Mouse (Mus musculus) monocyte, adult 2 months (primary cell): Measurements from ENCODE around the gene Fbxl18.
A peak's percentile ranks its signal among the peaks of the same experiment; 100 is the strongest.

Experiments
- DNase-seq, 2 experiments: peaks; one replicate each; pipeline ENCODE4 v3.0.0; 2022; ENCODE audit warnings: low spot score in 2 of 2, low read depth in 1 of 2

Gene Fbxl18

GRCm38 (mm10) chr5:142894918-142895613, at the start of gene Fbxl18:
Gene Fbxl18, minus strand, starts transcription at chr5:142895421.
- peak; percentile 59 to 69 for DNase-seq

GRCm38 (mm10) chr5:142940393-142940792, 45.2 kb upstream of the Fbxl18 start:
- no peak for DNase-seq

DNA sequence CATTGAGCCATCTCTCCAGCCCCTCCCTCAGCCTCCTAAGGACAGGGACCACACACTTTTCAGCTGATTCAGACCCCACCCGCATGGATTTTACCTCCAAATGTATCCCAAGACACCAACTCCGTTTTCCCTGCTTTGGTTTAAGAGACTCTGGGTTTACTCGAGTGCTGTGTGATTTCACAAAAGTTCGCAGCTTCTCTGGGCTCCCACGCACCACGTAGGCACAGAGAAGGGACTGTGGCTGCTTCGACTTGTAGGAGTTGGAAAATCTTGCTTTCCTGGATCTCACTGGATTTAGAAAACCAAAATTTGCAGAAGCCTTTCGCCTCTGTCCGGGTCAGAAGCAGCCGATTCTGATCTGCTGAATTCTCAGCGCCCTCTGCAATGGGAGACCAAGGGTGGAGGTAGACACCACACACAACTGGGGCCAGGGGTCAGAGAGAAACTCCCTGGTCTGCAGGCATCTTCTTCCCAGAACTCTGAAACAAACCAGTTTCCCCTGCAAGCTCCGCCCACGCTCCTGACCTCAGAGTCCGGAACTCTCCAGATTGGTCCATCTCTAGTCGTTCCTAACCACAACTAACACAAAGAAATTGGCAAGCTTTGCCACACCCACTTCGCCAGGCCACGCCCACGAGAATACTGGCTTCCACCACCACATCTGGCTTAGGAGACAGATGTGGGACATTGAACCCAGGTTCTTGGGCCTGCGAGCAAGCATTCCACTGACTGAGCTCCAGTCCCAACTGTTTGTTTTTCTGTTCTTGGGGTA, 42.9 kb upstream of the Fbxl18 start:
- DNase-seq, result peak in 1 of 2 experiments; percentile 38

DNA sequence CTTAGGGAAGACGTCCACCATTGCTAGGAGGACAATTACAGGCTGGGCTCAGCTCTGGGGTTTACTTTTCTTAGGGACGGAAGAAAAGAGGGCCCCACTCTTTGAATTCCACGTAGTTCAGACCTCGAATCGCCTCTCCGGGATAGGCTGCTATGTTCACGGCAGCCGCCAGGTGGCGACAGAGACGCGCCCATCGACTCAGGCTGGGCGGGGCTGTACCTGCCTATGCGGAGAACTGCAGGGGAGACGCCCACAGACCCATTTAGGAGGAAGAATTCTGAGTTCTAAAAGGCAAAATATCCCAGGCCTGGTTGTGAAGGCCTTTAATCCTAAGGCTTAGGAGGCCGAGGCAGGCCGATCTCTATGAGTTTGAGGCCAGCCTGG, 41.1 kb upstream of the Fbxl18 start:
- peak in 1 of 2 experiments; percentile 70 for DNase-seq

GRCm38 (mm10) chr5:142935642-142936335, 40.6 kb upstream of the Fbxl18 start:
- peak in 1 of 2 experiments; percentile 59 for DNase-seq

DNA sequence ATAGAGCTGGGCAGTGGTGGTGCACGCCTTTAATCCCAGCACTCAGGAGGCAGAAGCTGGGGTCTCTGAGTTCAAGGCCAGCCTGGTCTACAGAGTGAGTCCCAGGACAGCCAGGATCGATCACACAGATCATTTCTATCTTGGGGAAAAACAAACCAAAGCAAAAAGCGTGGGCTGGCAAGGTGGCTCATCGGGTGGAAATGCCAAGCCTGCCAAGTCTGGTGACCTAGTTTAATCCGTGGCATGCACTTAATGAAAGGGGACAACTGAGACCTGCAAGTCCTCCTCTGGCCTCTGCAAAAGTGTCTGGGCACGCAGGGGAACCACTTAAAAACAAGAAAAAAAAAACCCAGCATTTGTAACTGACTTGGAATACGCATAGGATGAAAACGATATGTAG, 37.5 kb upstream of the Fbxl18 start:
- DNase-seq, result no peak

- peak; percentile 58 to 65 for DNase-seq
Measured at GRCm38 (mm10) chr5:142932084-142932685, 37.0 kb upstream of the Fbxl18 start.

GRCm38 (mm10) chr5:142931241-142931745, 36.1 kb upstream of the Fbxl18 start:
- no peak for DNase-seq

DNA sequence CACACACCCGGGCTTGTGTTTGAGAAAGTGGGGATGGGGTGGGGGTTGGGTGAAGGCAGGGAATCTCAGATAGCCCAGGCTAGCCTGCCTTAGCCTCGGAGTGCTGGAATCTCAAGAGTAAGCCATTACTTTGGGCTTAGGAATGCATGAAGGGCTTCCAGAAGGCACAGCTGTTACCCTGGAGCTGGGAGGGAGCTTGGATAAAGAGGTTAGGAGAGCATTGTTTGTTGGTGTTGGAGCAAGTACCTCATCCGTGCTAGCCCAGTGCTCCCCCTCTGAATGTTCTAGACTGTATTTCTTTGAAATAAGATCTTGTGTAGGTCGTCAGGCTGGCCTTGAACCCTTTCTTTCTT, 34.2 kb upstream of the Fbxl18 start:
- no peak for DNase-seq

DNA sequence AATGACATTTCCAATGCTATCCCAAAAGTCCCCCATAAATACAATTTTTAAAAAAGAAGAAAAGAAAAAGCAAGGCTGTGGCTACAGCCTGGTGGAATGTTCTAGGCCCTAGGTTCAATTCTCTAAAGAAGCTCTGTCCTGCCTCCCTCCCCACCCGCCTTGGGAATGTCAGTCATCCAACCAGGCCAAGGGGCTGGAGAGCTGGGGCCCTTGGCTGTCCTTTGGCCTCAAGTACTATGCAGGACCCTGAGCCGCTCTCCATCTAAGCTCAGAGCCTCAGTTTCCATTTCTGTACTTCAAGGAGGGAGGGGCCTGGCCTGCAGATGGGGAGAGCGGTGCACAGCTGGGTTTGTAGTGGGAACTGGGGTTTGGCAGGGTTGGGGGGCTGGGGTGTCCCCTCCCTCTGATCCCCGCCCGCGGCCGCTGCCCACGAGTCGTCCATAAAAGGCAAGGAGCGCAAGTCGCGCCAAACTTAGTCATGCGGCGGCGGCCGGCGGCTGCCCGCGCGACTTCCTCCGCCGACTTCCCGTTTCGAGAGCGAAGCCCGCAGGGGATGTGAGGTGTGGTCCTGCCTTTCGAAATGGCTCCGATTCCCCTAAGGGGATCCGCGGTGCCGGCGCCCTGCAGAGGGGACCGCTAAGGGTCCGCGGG, 33.7 kb upstream of the Fbxl18 start:
- DNase-seq, result peak; percentile 76 to 83

DNA sequence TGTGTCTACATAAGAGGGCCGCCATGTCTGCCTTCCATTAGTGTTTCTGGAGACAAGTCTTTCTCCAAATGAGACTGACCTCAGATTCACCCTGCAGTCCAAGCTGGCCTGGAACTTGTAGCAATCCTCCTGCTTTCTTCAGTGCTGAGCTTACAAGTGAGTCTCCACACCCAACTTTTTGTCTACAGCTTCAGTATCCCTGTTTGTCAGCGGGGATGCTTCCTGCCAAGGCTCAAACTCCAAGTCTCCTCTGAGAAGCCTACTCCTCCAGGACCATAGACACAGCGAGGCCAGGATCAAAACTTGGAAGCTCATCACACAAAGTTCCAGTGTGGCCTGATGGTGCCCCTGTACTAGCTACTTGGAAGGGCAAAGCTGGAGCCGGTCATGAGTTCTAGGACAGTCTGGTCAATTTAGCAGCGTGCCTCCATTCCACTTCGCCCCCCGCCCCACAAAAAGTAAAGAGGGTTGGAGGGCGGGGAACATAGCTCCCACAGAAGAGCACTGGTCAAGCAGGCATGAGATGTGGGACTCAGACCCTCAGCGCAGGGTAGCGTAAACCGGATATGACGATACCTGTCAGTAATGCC, 32.2 kb upstream of the Fbxl18 start:
- no peak for DNase-seq

GRCm38 (mm10) chr5:142926940-142927228, 31.7 kb upstream of the Fbxl18 start:
- DNase-seq, result no peak

- DNase-seq, result no peak
Measured at GRCm38 (mm10) chr5:142926204-142926939, 31.2 kb upstream of the Fbxl18 start.

DNA sequence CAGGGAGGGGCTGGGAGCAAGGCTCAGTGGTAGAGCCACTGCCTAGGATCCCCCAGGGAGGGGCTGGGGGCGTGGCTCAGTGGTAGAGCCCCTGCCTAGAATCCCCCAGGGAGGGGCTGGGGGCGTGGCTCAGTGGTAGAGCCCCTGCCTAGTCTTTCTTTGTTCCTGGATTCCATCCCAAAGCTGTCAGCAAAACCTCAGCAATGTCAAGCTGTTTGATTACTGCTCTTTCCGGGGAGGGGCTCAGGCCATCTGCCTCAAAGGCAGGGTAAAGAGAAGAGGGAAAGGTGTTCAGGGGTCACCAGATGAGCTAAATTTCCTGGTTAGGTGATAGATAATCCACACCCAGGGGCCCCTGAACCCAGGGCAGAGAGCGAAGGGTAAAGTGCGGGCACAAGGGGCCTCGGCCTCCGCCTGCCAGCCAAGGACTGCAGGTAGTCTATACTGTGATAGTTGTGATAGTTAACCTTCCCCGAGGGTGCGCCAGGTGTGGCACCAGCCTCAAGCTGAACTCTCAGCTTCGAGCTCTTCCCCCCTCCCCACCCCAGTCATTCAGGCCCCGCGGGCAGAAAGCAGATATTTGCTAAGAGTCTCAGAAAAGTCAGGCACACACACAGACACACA, 29.2 kb upstream of the Fbxl18 start:
- DNase-seq, result no peak

DNA sequence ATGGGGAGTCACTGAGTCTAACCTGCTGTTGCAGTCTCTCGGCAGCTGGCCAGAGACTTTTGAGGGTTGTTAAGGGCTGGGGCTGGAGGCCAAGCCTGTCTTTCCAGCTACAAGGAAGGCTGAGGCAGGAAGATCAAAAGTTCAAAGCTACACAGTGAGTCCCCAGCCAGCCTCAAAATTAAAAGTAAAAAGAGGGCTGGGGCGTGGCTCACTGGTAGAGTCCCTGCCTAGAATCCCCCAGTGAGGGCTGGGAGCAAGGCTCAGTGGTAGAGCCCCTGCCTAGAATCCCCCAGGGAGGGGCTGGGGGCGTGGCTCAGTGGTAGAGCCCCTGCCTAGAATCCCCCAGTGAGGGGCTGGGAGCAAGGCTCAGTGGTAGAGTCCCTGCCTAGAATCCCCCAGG, 28.6 kb upstream of the Fbxl18 start:
- no peak for DNase-seq

- DNase-seq, result no peak
Measured at GRCm38 (mm10) chr5:142922251-142922650, 27.0 kb upstream of the Fbxl18 start.

DNA sequence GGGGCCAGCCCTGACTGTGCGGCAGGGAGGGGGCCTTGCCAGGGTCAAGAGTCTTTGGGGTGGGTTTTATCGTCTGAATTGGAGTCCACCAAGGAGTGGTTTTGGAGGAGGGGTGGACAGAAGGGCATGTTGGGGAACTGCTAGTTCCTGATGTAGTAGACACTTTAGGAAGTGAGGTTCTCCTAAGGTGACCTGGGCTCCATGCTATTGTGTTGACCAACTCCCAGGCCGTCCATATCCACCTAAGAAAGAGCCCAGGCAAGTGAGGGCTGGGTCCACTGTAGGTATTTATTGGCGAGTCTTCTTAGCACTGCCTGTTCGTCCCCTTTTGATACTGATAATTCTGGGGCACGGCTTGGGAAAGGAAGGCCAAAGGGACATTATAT, 25.8 kb upstream of the Fbxl18 start:
- DNase-seq, result no peak

DNA sequence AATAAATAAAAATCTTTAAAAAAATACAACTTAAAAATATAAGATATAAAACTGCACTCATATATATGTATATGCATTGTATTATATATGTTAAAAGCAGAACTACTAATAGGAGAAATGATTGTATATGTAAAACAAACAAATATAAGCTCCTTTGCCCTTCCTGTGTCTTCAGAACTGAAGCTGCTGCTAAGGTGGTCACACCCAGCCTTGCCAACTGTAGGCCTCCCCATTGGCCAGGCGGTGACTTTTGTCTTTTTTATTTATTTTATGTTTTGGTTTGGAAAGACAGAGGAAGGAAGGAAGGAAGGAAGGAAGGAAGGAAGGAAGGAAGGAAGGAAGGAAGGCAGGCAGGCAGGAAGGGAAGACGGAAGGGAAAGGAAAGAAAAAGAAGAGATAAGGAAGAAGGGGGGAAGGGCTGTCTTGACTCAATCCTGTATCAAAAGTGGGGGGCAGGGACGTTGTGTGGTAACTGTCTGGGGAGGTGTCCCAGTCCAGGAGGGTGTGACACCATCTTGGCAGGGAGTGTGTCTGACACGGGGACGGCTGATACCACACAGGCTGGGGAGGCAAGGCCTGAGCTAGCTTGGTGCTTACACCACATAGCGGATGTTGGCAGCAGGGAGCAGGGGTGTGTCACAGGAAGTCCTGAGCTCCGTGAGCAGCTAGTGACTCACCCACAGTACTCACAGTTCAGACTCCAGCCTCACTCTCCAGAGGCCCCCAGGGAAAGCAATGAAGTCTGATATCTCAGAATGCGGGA, 25.3 kb upstream of the Fbxl18 start:
- peak; percentile 83 to 95 for DNase-seq

DNA sequence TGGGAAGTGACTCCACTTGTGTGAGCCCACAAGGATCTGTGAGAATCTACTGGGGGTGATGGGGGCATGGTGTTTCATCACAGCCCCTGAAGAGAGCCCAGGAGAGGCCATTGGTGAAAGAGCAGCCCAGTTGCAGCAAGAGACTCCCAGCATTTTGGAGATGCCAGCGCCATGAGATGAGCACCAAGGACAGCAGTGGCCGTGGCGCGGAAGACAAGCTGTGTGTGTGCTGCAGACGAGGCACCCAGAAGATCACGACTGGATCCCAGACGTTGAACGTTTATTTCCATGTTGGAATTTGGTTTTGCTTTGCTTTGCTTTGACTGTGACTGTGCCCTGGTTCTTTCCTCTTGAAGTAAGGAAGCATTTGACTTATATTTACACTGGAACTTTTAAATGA, 22.2 kb upstream of the Fbxl18 start:
- no peak for DNase-seq
